Mouse (Mus musculus): Measurements from ENCODE around the gene Syt1. TPM values are rescaled to one million over a fixed set of nuclear protein-coding genes. Genes with fewer than 3 reads are reported as not detected.

The Syt1 gene
- polyA plus RNA-seq, 1 experiment from 2014 or later, result 1.0 TPM

- H3K4me3 ChIP-seq (ENCODE audit: low read length), result no peak overlapping the region
- H3K9me3 ChIP-seq (ENCODE audit: control insufficient read depth, low read length), result no peaks in the 10 kb centered on the region
- ATAC-seq (ENCODE audit: low FRiP score, low TSS enrichment), result no peak
- H3K9ac ChIP-seq (ENCODE audit: low read depth, low read length), result no peak overlapping the region
- H3K36me3 ChIP-seq (ENCODE audit: control insufficient read depth, insufficient read depth, low read length), result no peaks in the 10 kb centered on the region
- H3K4me1 ChIP-seq (ENCODE audit: control insufficient read depth, insufficient read depth, low read length), result no peaks in the 10 kb centered on the region
- H3K4me2 ChIP-seq (replicated peaks; ENCODE audit: low read depth, low read length), result no peak overlapping the region
- no peak overlapping the region for H3K27ac ChIP-seq (ENCODE audit: low read depth, low read length)
- 70% methylated on average over 2 of the region's 2 CpGs for WGBS
- H3K27me3 ChIP-seq (ENCODE audit: control insufficient read depth, insufficient read depth, low read length), result no peaks in the 10 kb centered on the region
These were observed 352.5 kb downstream of the Syt1 start for GRCm38 (mm10) chr10:108658300-108658699.

DNA sequence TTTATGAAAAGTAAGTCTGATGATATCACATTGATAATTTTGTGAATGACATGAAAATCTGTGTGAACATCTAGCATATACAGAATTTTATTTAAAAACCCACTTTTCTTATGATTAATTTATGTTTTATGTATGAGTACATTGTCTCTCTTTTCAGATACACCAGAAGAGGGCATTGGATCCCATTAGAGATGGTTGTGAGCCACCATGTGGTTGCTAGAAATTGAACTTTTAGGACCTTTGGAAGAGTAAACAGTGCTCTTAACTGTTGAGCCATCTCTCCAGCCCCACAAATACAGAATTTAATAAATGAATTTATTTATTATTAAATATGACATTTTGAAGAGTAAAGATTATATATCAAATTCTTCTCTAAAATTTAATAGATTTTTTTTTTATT, 353.1 kb downstream of the Syt1 start:
- H3K27me3 ChIP-seq (ENCODE audit: control insufficient read depth, insufficient read depth, low read length), result no peaks in the 10 kb centered on the region
- no peaks in the 10 kb centered on the region for H3K4me1 ChIP-seq (ENCODE audit: control insufficient read depth, insufficient read depth, low read length)
- no peak overlapping the region for H3K4me2 ChIP-seq (replicated peaks; ENCODE audit: low read depth, low read length)
- no peaks in the 10 kb centered on the region for H3K9me3 ChIP-seq (ENCODE audit: control insufficient read depth, low read length)
- no peak for ATAC-seq (ENCODE audit: low FRiP score, low TSS enrichment)
- H3K9ac ChIP-seq (ENCODE audit: low read depth, low read length), result no peak overlapping the region
- no peaks in the 10 kb centered on the region for H3K36me3 ChIP-seq (ENCODE audit: control insufficient read depth, insufficient read depth, low read length)
- no peak overlapping the region for H3K27ac ChIP-seq (ENCODE audit: low read depth, low read length)
- no peak overlapping the region for H3K4me3 ChIP-seq (ENCODE audit: low read length)

GRCm38 (mm10) chr10:108656898-108657297, 353.9 kb downstream of the Syt1 start:
- Histone ChIP-seq H3K4me1 (ENCODE audit: control insufficient read depth, insufficient read depth, low read length) (no peaks in the 10 kb centered on the region), H3K9ac (ENCODE audit: low read depth, low read length) (no peak overlapping the region), H3K27ac (ENCODE audit: low read depth, low read length) (no peak overlapping the region), H3K36me3 (ENCODE audit: control insufficient read depth, insufficient read depth, low read length) (no peaks in the 10 kb centered on the region), H3K4me2 (replicated peaks; ENCODE audit: low read depth, low read length) (no peak overlapping the region), H3K4me3 (ENCODE audit: low read length) (no peak overlapping the region), H3K27me3 (ENCODE audit: control insufficient read depth, insufficient read depth, low read length) (no peaks in the 10 kb centered on the region), H3K9me3 (ENCODE audit: control insufficient read depth, low read length) (no peaks in the 10 kb centered on the region)
- 72% methylated on average over 4 of the region's 4 CpGs for WGBS
- ATAC-seq (ENCODE audit: low FRiP score, low TSS enrichment), result no peak

DNA sequence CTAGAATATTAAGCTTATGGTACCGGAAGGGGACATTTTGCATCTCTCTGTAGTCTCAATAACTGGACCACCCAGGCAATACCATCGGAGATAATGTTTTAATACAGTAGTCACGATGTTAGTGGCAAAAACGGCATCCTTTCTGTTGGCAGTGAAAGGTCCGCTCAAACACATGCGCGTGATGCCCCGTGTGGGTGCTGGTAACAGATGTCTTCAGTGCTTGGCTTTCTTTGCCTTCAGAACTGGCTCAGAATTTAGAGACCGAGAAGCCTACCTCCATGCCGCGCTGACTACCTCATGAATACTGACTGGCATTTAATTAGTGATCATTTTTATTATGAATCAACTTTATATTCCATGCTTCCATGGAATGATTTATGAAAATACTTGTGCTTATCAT, 355.7 kb downstream of the Syt1 start:
- no peak overlapping the region for H3K9ac ChIP-seq (ENCODE audit: low read depth, low read length)
- H3K4me2 ChIP-seq (replicated peaks; ENCODE audit: low read depth, low read length), result no peak overlapping the region
- no peaks in the 10 kb centered on the region for H3K36me3 ChIP-seq (ENCODE audit: control insufficient read depth, insufficient read depth, low read length)
- no peak for ATAC-seq (ENCODE audit: low FRiP score, low TSS enrichment)
- no peak overlapping the region for H3K27ac ChIP-seq (ENCODE audit: low read depth, low read length)
- WGBS, result 95% methylated on average over 11 of the region's 11 CpGs
- H3K9me3 ChIP-seq (ENCODE audit: control insufficient read depth, low read length), result no peaks in the 10 kb centered on the region
- H3K27me3 ChIP-seq (ENCODE audit: control insufficient read depth, insufficient read depth, low read length), result no peaks in the 10 kb centered on the region
- no peaks in the 10 kb centered on the region for H3K4me1 ChIP-seq (ENCODE audit: control insufficient read depth, insufficient read depth, low read length)
- no peak overlapping the region for H3K4me3 ChIP-seq (ENCODE audit: low read length)

GRCm38 (mm10) chr10:108652831-108653230, 358.0 kb downstream of the Syt1 start:
- Histone ChIP-seq H3K27ac (ENCODE audit: low read depth, low read length) (no peak overlapping the region), H3K9me3 (ENCODE audit: control insufficient read depth, low read length) (no peaks in the 10 kb centered on the region), H3K27me3 (ENCODE audit: control insufficient read depth, insufficient read depth, low read length) (no peaks in the 10 kb centered on the region), H3K4me1 (ENCODE audit: control insufficient read depth, insufficient read depth, low read length) (no peaks in the 10 kb centered on the region), H3K9ac (ENCODE audit: low read depth, low read length) (no peak overlapping the region), H3K4me3 (ENCODE audit: low read length) (no peak overlapping the region), H3K36me3 (ENCODE audit: control insufficient read depth, insufficient read depth, low read length) (no peaks in the 10 kb centered on the region), H3K4me2 (replicated peaks; ENCODE audit: low read depth, low read length) (no peak overlapping the region)
- WGBS, result 33% methylated on average over 8 of the region's 8 CpGs
- ATAC-seq (ENCODE audit: low FRiP score, low TSS enrichment), result peak; percentile 52; the same call in 1 of the 2 replicates

DNA sequence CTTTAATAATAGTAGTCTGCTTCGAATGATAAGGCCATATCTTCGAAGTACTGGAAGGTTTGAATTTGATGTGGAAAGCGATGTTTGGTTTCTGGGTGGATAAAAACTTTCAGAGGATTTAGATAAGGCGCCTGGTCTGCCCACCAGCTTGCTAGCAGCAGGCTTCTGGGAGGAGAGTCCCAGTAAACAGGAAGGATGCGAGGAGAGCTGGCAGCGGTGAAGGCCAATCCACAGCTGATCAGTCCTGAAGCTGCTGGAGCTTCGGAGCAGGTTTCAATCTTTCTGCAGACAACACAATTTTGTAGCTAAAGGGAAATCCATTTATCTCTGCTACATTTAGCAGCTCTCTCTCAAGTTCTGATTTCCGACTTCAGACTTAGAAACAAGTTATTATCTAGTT, 358.7 kb downstream of the Syt1 start:
- Histone ChIP-seq H3K27me3 (ENCODE audit: control insufficient read depth, insufficient read depth, low read length) (no peaks in the 10 kb centered on the region), H3K4me2 (replicated peaks; ENCODE audit: low read depth, low read length) (no peak overlapping the region), H3K9me3 (ENCODE audit: control insufficient read depth, low read length) (no peaks in the 10 kb centered on the region), H3K27ac (ENCODE audit: low read depth, low read length) (no peak overlapping the region), H3K9ac (ENCODE audit: low read depth, low read length) (no peak overlapping the region), H3K4me3 (ENCODE audit: low read length) (no peak overlapping the region), H3K4me1 (ENCODE audit: control insufficient read depth, insufficient read depth, low read length) (no peaks in the 10 kb centered on the region), H3K36me3 (ENCODE audit: control insufficient read depth, insufficient read depth, low read length) (no peaks in the 10 kb centered on the region)
- 85% methylated on average over 8 of the region's 8 CpGs for WGBS
- ATAC-seq (ENCODE audit: low FRiP score, low TSS enrichment), result no peak

- Histone ChIP-seq H3K9ac (ENCODE audit: low read depth, low read length) (no peak overlapping the region), H3K9me3 (ENCODE audit: control insufficient read depth, low read length) (no peaks in the 10 kb centered on the region), H3K4me1 (ENCODE audit: control insufficient read depth, insufficient read depth, low read length) (no peaks in the 10 kb centered on the region), H3K4me2 (replicated peaks; ENCODE audit: low read depth, low read length) (no peak overlapping the region), H3K4me3 (ENCODE audit: low read length) (no peak overlapping the region), H3K27me3 (ENCODE audit: control insufficient read depth, insufficient read depth, low read length) (no peaks in the 10 kb centered on the region), H3K27ac (ENCODE audit: low read depth, low read length) (no peak overlapping the region), H3K36me3 (ENCODE audit: control insufficient read depth, insufficient read depth, low read length) (no peaks in the 10 kb centered on the region)
- 74% methylated on average over 7 of the region's 7 CpGs for WGBS
- no peak for ATAC-seq (ENCODE audit: low FRiP score, low TSS enrichment)
These were observed 361.6 kb downstream of the Syt1 start for GRCm38 (mm10) chr10:108649174-108649573.

- Histone ChIP-seq H3K27ac (ENCODE audit: low read depth, low read length) (no peak overlapping the region), H3K4me1 (ENCODE audit: control insufficient read depth, insufficient read depth, low read length) (no peaks in the 10 kb centered on the region), H3K36me3 (ENCODE audit: control insufficient read depth, insufficient read depth, low read length) (no peaks in the 10 kb centered on the region), H3K4me3 (ENCODE audit: low read length) (no peak overlapping the region), H3K27me3 (ENCODE audit: control insufficient read depth, insufficient read depth, low read length) (no peaks in the 10 kb centered on the region), H3K9me3 (ENCODE audit: control insufficient read depth, low read length) (no peaks in the 10 kb centered on the region), H3K4me2 (replicated peaks; ENCODE audit: low read depth, low read length) (no peak overlapping the region), H3K9ac (ENCODE audit: low read depth, low read length) (no peak overlapping the region)
- ATAC-seq (ENCODE audit: low FRiP score, low TSS enrichment), result no peak
- 69% methylated on average over 5 of the region's 5 CpGs for WGBS
These were observed 366.9 kb downstream of the Syt1 start for GRCm38 (mm10) chr10:108643915-108644314.

GRCm38 (mm10) chr10:108638095-108638494, 372.7 kb downstream of the Syt1 start:
- Histone ChIP-seq H3K4me1 (ENCODE audit: control insufficient read depth, insufficient read depth, low read length) (no peaks in the 10 kb centered on the region), H3K36me3 (ENCODE audit: control insufficient read depth, insufficient read depth, low read length) (no peaks in the 10 kb centered on the region), H3K27ac (ENCODE audit: low read depth, low read length) (no peak overlapping the region), H3K4me3 (ENCODE audit: low read length) (no peak overlapping the region), H3K4me2 (replicated peaks; ENCODE audit: low read depth, low read length) (no peak overlapping the region), H3K9ac (ENCODE audit: low read depth, low read length) (no peak overlapping the region), H3K9me3 (ENCODE audit: control insufficient read depth, low read length) (no peaks in the 10 kb centered on the region), H3K27me3 (ENCODE audit: control insufficient read depth, insufficient read depth, low read length) (no peaks in the 10 kb centered on the region)
- 72% methylated on average over 5 of the region's 5 CpGs for WGBS
- ATAC-seq (ENCODE audit: low FRiP score, low TSS enrichment), result no peak

GRCm38 (mm10) chr10:108636086-108636485, 374.7 kb downstream of the Syt1 start:
- Histone ChIP-seq H3K9ac (ENCODE audit: low read depth, low read length) (no peak overlapping the region), H3K9me3 (ENCODE audit: control insufficient read depth, low read length) (no peaks in the 10 kb centered on the region), H3K4me3 (ENCODE audit: low read length) (no peak overlapping the region), H3K27me3 (ENCODE audit: control insufficient read depth, insufficient read depth, low read length) (no peaks in the 10 kb centered on the region), H3K4me1 (ENCODE audit: control insufficient read depth, insufficient read depth, low read length) (no peaks in the 10 kb centered on the region), H3K36me3 (ENCODE audit: control insufficient read depth, insufficient read depth, low read length) (no peaks in the 10 kb centered on the region), H3K4me2 (replicated peaks; ENCODE audit: low read depth, low read length) (no peak overlapping the region), H3K27ac (ENCODE audit: low read depth, low read length) (no peak overlapping the region)
- 88% methylated on average over 7 of the region's 7 CpGs for WGBS
- no peak for ATAC-seq (ENCODE audit: low FRiP score, low TSS enrichment)
